Mouse (Mus musculus): ENCODE measurements at regions not wholly inside any gene's neighbourhood (a gene's known extent, or its start where the extent isn't known, plus 50 kb on each side); places are given as distances from the start of the nearest gene placed in this dataset.

GRCm38 (mm10) chrX:21828975-21829374, 84.1 kb upstream of the Gm28269 start:
- DNase-seq (ENCODE audit: low spot score in 2 of 2) = peak; percentile 2 to 14

- peak in 1 of 2 experiments; percentile 15 for DNase-seq (ENCODE audit: low spot score in 2 of 2)
Observed at GRCm38 (mm10) chrX:21809212-21809611, 64.3 kb upstream of the Gm28269 start.

DNA sequence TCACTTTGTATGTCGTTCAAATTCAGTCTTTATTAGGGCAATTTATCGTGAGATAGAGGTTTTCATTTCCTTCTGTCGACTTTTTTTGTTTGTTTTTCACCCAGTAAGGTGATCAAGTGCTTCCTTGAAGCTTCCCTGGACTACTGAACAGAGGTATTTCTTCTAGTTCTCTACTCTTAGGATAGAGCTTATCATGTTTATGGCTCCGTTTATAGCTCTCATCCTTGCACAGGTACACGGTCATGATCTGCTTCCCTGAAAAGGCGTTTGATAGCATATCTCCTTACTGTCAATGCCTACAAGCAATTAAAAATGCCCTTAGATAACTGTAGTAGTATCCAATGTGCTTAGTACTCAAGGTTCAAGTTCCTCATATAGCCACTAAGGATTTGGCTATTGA, 56.9 kb upstream of the Gm28269 start:
- DNase-seq (ENCODE audit: low spot score in 2 of 2) = no peak
